Mouse (Mus musculus) naive thymus-derived CD4-positive, alpha-beta T cell, adult 2 months (primary cell): ENCODE results near the gene Gm11034.

Experiments
- DNase-seq: peaks from one replicate; pipeline ENCODE4 v3.0.0-alpha.2; 2011; ENCODE audit warnings: low read depth

Gene Gm11034

GRCm38 (mm10) chr8:72213536-72213935 is at the start of gene Gm11034:
Gene Gm11034 (minus strand): TSS chr8:72213636.
- DNase-seq = no peak

- no peak for DNase-seq
Observed at GRCm38 (mm10) chr8:72262756-72263155, 49.3 kb upstream of the Gm11034 start.

- DNase-seq = no peak
Observed at GRCm38 (mm10) chr8:72261872-72262271, 48.4 kb upstream of the Gm11034 start.

- no peak for DNase-seq
Observed at GRCm38 (mm10) chr8:72261431-72261830, 48.0 kb upstream of the Gm11034 start.

GRCm38 (mm10) chr8:72261019-72261418 is 47.6 kb upstream of the Gm11034 start:
- DNase-seq = peak; percentile 92

- DNase-seq = no peak
Observed at GRCm38 (mm10) chr8:72260585-72260984, 47.1 kb upstream of the Gm11034 start.

- DNase-seq = no peak
Observed at GRCm38 (mm10) chr8:72259862-72260261, 46.4 kb upstream of the Gm11034 start.

- DNase-seq = no peak
Observed at GRCm38 (mm10) chr8:72257902-72258238, 44.4 kb upstream of the Gm11034 start.

GRCm38 (mm10) chr8:72257171-72257901 is 43.9 kb upstream of the Gm11034 start:
- peak; percentile 54 for DNase-seq

GRCm38 (mm10) chr8:72244610-72245009 is 31.2 kb upstream of the Gm11034 start:
- no peak for DNase-seq

- no peak for DNase-seq
Observed at GRCm38 (mm10) chr8:72242226-72242625, 28.8 kb upstream of the Gm11034 start.

- no peak for DNase-seq
Observed at GRCm38 (mm10) chr8:72240951-72241350, 27.5 kb upstream of the Gm11034 start.

GRCm38 (mm10) chr8:72240403-72240763 is 26.9 kb upstream of the Gm11034 start:
- no peak for DNase-seq

GRCm38 (mm10) chr8:72239499-72240402 is 26.3 kb upstream of the Gm11034 start, which contains the start of gene Ap1m1:
Gene Ap1m1 (plus strand): TSS chr8:72240018.
- peak; percentile 99 for DNase-seq

GRCm38 (mm10) chr8:72222656-72223055 is 9.2 kb upstream of the Gm11034 start:
- no peak for DNase-seq

- DNase-seq = no peak
Observed at GRCm38 (mm10) chr8:72220758-72221157, 7.3 kb upstream of the Gm11034 start.

GRCm38 (mm10) chr8:72219541-72220363 is 6.3 kb upstream of the Gm11034 start, which contains the start of gene Fam32a:
Gene Fam32a (plus strand): TSS chr8:72219730.
- DNase-seq = peak; percentile 97

GRCm38 (mm10) chr8:72218781-72219540 is 5.5 kb upstream of the Gm11034 start:
- no peak for DNase-seq

- peak; percentile 72 for DNase-seq
Observed at GRCm38 (mm10) chr8:72215871-72216270, 2.4 kb upstream of the Gm11034 start.

- peak; percentile 73 for DNase-seq
Observed at GRCm38 (mm10) chr8:72215060-72215459, 1.6 kb upstream of the Gm11034 start.

GRCm38 (mm10) chr8:72212751-72213150 is 685 bp downstream of the Gm11034 start, which contains the start of gene Cib3:
Gene Cib3 (minus strand): TSS chr8:72212837.
- DNase-seq = no peak
